Mouse (Mus musculus) lung, embryonic 16.5 days (tissue): Measurements from ENCODE around the gene Exog. TPM values are rescaled to one million over a fixed set of nuclear protein-coding genes. Genes with fewer than 3 reads are reported as not detected.

Experiments
- ATAC-seq: fragments of 200-750 bp; cut with Nextera tagmentation; 2 replicates; pipeline ENCODE4 v1.8.0; 2017; ENCODE audit warnings: low read depth, mild to moderate bottlenecking, moderate library complexity
- H3K27ac ChIP-seq: fragments of 300-500 bp; sonication (generic); 2 replicates; pipeline ENCODE4 v1.5.1; 2014; ENCODE audit warnings: mild to moderate bottlenecking, control low read depth, low read length
- H3K27me3 ChIP-seq: fragments of 300-500 bp; sonication (generic); 2 replicates; pipeline ENCODE4 v1.6.1; 2014; ENCODE audit warnings: low read depth, low read length, mixed read lengths; ENCODE audit not compliant: control insufficient read depth, insufficient read depth
- H3K36me3 ChIP-seq: fragments of 300-500 bp; sonication (generic); 2 replicates; pipeline ENCODE4 v1.6.1; 2014; ENCODE audit warnings: low read length; ENCODE audit not compliant: control insufficient read depth, insufficient read depth
- H3K4me1 ChIP-seq: fragments of 300-500 bp; sonication (generic); replicated peaks from 2 replicates; pipeline ENCODE4 v1.6.1; 2014; ENCODE audit warnings: low read length, mixed read lengths; ENCODE audit not compliant: control insufficient read depth, insufficient read depth
- H3K4me2 ChIP-seq: fragments of 300-500 bp; sonication (generic); 2 replicates; pipeline ENCODE4 v1.6.1; 2014; ENCODE audit warnings: low read depth, low read length, control low read depth
- H3K4me3 ChIP-seq: fragments of 300-500 bp; sonication (generic); 2 replicates; pipeline ENCODE4 v1.5.1; 2014; ENCODE audit warnings: mild to moderate bottlenecking, low read length, control low read depth
- H3K9ac ChIP-seq: fragments of 300-500 bp; sonication (generic); 2 replicates; pipeline ENCODE4 v1.6.1; 2014; ENCODE audit warnings: low read length, control low read depth
- H3K9me3 ChIP-seq: fragments of 300-500 bp; sonication (generic); 2 replicates; pipeline ENCODE4 v1.6.1; 2016; ENCODE audit warnings: low read length; ENCODE audit not compliant: control insufficient read depth
- WGBS: fragments of 180-500 bp; shearing (Covaris S2); extraction: QIAGEN DNeasy Blood & Tissue Kit; methylation state at CpG from one replicate; pipeline ENCODE4 v1.1.7; 2014; 5-methylcytosine and 5-hydroxymethylcytosine counted together
- polyA plus RNA-seq: library from polyadenylated mRNA; unstranded; fragments of >200 nt; fragmentation: Nextera tagmentation; extraction: Ambion mirVana; gene quantifications from 2 replicates; pipeline ENCODE4 v1.2.1, GENCODE M21; 2015

Exog gene
- polyA plus RNA-seq, 1 experiment from 2014 or later, result 27.3 TPM

DNA sequence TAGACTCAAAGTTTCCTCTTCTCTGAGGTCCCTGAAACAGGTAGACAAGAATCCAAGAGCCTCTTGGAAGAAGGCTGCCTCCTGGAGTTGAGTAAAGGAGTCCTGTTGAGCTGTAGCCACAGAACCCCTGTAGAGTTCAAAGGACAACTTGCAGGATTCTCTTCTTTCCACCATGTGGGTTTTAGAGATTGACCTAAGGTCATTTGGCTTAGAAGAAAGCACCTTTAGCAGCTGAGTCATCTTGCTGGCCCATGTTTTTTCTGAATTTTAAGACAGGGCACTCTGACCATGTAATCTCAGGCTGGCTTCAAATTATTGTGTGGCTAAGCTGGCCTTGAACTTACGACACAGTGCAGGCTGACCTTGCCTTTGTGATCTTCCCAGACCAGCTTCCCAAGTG, 28.3 kb downstream of the Exog start:
- Histone ChIP-seq H3K9ac (no peak overlapping the region), H3K9me3 (no peaks in the 10 kb centered on the region), H3K27ac (no peak overlapping the region), H3K4me3 (no peak overlapping the region), H3K36me3 (0 out of 2 replicates have a peak, but pooled peaks cover 2% of the 10 kb centered on the region), H3K4me1 (no peaks in the 10 kb centered on the region; the same call in 1 of the 2 replicates), H3K27me3 (no peaks in the 10 kb centered on the region), H3K4me2 (no peak overlapping the region)
- ATAC-seq, result no peak
- 88% methylated on average over 1 of the region's 1 CpGs for WGBS

DNA sequence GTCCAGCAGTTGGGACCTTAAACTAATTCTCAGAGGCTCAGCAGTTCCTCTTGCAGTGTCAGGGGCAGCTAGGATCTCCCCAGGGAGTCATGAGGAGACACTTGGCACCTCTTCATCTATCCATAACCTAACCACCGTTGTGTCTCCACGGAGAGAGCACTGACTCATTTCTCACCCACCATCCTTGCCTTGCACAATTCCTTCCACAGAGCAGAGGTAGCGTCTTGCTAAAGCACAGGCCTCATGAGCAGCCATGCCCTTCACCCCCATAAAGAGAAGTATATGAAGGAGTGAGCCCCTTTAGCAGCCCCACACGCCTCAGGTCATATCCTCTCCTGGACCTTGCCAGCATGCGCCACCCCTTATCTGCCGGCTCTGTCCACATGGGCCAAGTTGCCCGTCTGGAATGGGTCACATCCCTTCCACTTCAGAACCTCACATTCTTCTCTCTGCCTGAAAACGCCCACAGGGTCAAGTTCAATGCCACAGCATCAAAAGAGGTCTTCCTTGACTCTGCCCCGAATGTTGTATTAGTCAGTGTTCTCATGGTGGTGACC, 28.9 kb downstream of the Exog start:
- no peaks in the 10 kb centered on the region for H3K27me3 ChIP-seq
- ATAC-seq, result no peak
- H3K4me2 ChIP-seq, result no peak overlapping the region
- WGBS, result 55% methylated on average over 9 of the region's 9 CpGs
- H3K27ac ChIP-seq, result no peak overlapping the region
- no peaks in the 10 kb centered on the region for H3K36me3 ChIP-seq
- no peak overlapping the region for H3K4me3 ChIP-seq
- no peaks in the 10 kb centered on the region for H3K9me3 ChIP-seq
- H3K4me1 ChIP-seq, result no peaks in the 10 kb centered on the region; the same call in 1 of the 2 replicates
- no peak overlapping the region for H3K9ac ChIP-seq

DNA sequence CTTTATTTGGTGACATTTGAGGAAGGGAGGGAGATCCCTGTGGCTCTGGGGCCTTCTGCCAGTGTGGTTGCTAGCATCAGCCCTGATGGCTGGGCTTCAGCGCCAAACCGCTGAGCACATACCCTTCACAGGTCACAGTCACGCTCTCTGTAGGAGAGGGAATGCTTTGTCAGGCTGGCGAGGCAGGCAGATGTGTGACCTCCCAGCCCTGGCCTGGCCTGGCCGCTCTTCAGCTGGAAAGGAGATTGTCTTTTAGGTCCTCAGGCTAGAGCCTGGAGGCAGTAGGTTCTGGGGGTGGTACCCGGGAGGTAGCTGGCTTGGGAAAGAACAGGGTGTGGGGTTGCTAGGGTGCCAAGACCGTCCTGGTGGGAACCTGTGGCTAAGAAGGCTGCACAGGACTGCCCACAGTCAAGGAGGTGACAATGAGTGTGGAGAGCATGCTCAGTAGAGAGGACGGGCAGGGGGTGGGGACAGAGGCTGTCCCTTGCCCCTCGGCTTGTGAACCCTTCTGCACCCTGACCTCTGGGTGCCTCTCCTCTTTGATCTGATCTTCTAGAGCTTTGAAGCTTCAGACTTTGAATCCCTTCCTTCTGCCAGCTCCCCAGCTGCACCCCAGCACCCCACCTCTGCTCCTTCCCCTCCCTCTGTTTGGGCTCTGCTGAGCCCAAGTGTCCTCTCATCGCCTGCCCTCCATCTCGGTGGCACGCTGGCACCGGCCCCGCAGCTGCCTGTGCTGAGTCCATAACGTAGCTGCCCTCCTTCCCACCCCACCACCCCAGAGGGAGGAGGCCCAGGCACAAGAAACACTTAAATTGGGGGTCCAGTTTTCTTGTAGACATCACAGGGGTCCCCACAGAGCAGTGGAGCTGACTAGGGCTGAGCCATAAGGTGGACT, 30.2 kb downstream of the Exog start:
- Histone ChIP-seq H3K27ac (no peak overlapping the region), H3K9ac (no peak overlapping the region), H3K36me3 (no peaks in the 10 kb centered on the region), H3K4me3 (no peak overlapping the region), H3K9me3 (no peaks in the 10 kb centered on the region), H3K4me1 (no peaks in the 10 kb centered on the region; the same call in 1 of the 2 replicates), H3K4me2 (no peak overlapping the region), H3K27me3 (no peaks in the 10 kb centered on the region)
- WGBS, result 47% methylated on average over 15 of the region's 15 CpGs
- ATAC-seq, result no peak

DNA sequence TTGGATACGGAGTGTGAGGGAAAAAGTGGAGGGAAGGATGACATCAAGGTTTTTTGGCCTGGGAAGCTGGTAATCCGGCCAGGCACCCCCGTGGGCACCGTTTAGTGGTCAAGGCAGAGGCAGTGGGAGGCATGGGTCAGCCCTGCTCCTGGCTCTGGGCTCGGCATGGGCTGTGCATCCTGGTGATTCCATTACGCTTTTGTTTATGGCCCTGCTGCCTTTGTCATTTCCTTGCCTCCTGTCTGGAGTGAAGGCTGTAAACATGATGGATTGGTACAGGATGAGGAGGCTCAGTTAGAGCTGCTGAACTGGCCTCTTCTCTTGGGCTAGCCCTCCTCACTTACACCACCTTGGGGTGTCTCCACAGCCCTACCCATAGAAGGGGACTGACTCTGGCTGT, 33.0 kb downstream of the Exog start:
- Histone ChIP-seq H3K4me2 (no peak overlapping the region), H3K4me3 (no peak overlapping the region), H3K4me1 (no peaks in the 10 kb centered on the region; the same call in 1 of the 2 replicates), H3K27me3 (no peaks in the 10 kb centered on the region), H3K9ac (no peak overlapping the region), H3K9me3 (no peaks in the 10 kb centered on the region), H3K36me3 (no peaks in the 10 kb centered on the region), H3K27ac (no peak overlapping the region)
- peak; percentile 75 for ATAC-seq
- 31% methylated on average over 6 of the region's 6 CpGs for WGBS

DNA sequence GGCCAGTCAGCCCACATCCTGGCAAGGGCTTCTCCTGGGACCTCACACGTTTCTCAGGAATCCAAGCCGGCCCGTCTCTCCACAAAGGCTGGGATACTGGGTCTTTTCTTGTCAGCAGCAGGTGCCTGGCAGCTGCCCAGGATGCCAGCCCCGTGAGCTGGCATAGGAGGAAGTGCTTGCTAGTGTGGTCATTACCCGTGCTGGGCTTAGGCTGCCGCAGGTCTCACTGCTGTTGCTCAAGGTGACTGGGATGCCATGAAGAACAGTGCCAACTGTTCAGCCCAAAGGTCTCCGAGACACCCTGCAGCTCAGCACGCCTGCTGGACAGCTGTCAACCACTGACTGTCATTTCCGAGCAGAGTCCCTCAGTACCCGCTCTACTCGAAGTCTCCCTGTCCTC, 33.6 kb downstream of the Exog start:
- no peak overlapping the region for H3K9ac ChIP-seq
- no peak overlapping the region for H3K27ac ChIP-seq
- no peak overlapping the region for H3K4me2 ChIP-seq
- no peaks in the 10 kb centered on the region for H3K9me3 ChIP-seq
- no peak for ATAC-seq
- WGBS, result 73% methylated on average over 11 of the region's 11 CpGs
- no peak overlapping the region for H3K4me3 ChIP-seq
- H3K27me3 ChIP-seq, result no peaks in the 10 kb centered on the region
- no peaks in the 10 kb centered on the region for H3K36me3 ChIP-seq
- no peaks in the 10 kb centered on the region; the same call in 1 of the 2 replicates for H3K4me1 ChIP-seq

DNA sequence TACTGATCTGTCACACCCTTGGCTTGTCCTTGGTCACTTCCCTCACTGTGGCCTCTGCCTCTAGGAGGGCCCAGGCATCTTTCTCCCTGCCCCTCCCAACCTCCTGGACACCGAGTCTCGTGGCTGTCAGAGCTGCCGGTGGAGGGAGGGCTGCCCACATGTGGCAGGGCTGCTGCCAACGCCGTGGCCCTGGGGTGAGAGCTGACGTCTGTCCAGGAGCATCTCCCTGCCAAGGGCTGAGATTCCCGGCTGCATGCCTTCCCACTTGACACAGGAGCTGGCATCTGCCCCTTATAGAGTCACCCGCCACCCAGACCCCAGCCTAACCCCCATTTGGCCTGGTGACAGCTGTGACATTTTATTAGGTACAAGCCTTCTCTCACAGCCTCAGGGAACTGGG, 34.6 kb downstream of the Exog start:
- no peaks in the 10 kb centered on the region for H3K27me3 ChIP-seq
- WGBS, result 46% methylated on average over 8 of the region's 8 CpGs
- H3K9me3 ChIP-seq, result no peaks in the 10 kb centered on the region
- H3K36me3 ChIP-seq, result no peaks in the 10 kb centered on the region
- H3K4me2 ChIP-seq, result no peak overlapping the region
- H3K27ac ChIP-seq, result no peak overlapping the region
- H3K4me3 ChIP-seq, result no peak overlapping the region
- no peak overlapping the region for H3K9ac ChIP-seq
- no peak for ATAC-seq
- no peaks in the 10 kb centered on the region; the same call in 1 of the 2 replicates for H3K4me1 ChIP-seq

DNA sequence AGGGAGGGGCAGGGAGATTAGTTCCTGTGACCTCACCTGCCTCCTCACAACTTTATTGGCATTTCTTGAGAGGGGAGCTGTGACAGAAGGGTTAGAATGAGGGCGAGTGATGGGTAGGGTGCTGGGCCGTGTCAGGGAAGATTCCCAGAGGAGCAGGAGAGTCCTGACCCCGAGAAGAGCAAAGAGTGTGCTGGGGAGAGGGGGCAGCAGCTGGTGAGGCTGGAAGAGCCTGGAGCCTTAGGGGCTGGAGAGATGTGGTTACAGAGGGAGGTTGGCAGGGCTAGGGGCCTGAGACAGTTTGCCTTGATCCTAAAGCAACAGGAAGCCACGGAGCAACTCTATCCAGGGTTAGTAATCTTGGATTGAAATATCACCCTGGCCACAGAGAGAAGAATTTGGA, 36.9 kb downstream of the Exog start:
- Histone ChIP-seq H3K36me3 (no peaks in the 10 kb centered on the region), H3K9me3 (no peaks in the 10 kb centered on the region), H3K4me2 (no peak overlapping the region), H3K9ac (no peak overlapping the region), H3K4me3 (no peak overlapping the region), H3K27me3 (no peaks in the 10 kb centered on the region), H3K27ac (no peak overlapping the region), H3K4me1 (no peaks in the 10 kb centered on the region; the same call in 1 of the 2 replicates)
- 78% methylated on average over 4 of the region's 4 CpGs for WGBS
- ATAC-seq, result no peak

DNA sequence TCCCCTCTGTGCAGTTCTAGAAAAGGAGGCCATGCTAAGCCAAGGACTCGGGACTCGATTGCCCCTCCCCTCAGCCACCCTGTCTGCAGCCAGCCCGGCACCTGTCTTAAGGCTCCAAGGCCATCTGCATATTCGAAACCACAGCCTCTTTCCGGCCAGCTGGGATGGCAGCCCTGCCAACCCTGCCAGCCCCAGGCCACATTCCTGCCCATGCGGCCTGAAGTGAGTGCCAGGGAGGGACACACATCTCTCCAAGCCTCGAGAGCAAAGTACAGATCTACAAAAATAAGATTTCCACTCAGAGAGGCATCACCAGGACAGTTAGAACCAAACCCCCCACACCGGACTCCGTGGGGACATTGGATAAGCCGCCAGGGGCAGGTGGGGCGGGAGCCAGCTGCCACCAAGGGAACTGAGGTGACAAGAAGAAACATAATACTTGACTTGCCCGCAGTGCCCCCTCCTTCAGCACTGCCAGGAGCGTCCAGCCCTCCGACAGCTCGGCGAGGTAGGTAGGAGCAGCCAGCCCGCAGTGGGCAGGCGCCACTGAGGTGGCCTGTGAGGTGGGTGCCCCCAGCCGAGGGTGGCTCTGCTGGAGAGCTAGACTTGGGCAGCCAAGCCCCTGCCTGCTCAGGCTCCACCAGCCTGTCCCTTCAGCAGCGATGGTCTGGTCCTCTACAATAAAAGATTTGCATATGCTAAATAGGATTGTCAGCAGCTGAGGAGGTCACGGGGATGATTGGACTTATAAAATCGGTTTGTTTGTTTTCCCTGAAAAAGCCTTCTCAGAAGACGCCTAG, 39.0 kb downstream of the Exog start:
- Histone ChIP-seq H3K4me1 (no peaks in the 10 kb centered on the region), H3K9me3 (no peaks in the 10 kb centered on the region), H3K27ac (no peak overlapping the region), H3K4me3 (no peak overlapping the region), H3K36me3 (no peaks in the 10 kb centered on the region), H3K4me2 (no peak overlapping the region), H3K27me3 (no peaks in the 10 kb centered on the region), H3K9ac (no peak overlapping the region)
- 43% methylated on average over 23 of the region's 23 CpGs for WGBS
- ATAC-seq, result 0 out of 2 replicates have a peak, but pooled peaks have one; percentile 30

DNA sequence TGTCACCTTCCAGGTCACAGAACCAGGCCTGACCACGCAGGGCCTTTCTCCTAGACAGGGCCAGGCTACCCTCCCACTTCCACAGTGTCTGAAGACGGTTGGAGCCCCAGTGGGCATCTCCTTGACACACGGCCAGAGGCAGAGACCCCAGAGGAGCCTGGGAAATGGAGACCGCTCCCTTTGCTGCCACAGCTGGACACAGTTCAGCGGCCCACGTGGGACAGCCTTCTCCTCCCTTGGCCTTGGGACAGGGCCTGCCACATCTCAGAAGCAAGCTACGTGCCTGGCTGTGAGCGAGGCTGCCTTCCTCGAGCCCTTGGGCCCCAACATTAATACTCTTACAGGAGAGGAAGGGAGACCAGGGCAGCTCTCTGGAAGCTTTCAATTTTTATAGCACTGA, 39.7 kb downstream of the Exog start:
- no peak overlapping the region for H3K4me3 ChIP-seq
- WGBS, result 62% methylated on average over 9 of the region's 9 CpGs
- no peaks in the 10 kb centered on the region for H3K27me3 ChIP-seq
- ATAC-seq, result no peak
- no peaks in the 10 kb centered on the region for H3K36me3 ChIP-seq
- H3K4me2 ChIP-seq, result no peak overlapping the region
- H3K4me1 ChIP-seq, result no peaks in the 10 kb centered on the region
- H3K9me3 ChIP-seq, result no peaks in the 10 kb centered on the region
- no peak overlapping the region for H3K27ac ChIP-seq
- no peak overlapping the region for H3K9ac ChIP-seq
